Mouse (Mus musculus) forebrain, embryonic 14.5 days (tissue): Measurements from ENCODE around the gene Calml3. TPM values are rescaled to one million over a fixed set of nuclear protein-coding genes. Genes with fewer than 3 reads are reported as not detected.

Source experiments
- ATAC-seq: fragments of 200-750 bp; cut with Nextera tagmentation; 2 replicates; pipeline ENCODE4 v1.8.0; 2017; ENCODE audit warnings: mild to moderate bottlenecking, moderate library complexity
- DNase-seq: peaks from one replicate; pipeline ENCODE4 v3.0.0-alpha.2; 2015; ENCODE audit warnings: low spot score
- H3K27ac ChIP-seq: fragments of 300-500 bp; sonication (generic); 2 replicates; pipeline ENCODE4 v1.5.1; 2014; ENCODE audit warnings: low read depth, mild to moderate bottlenecking, control low read depth, low read length, moderate library complexity
- H3K27me3 ChIP-seq: fragments of 300-500 bp; sonication (generic); replicated peaks from 2 replicates; pipeline ENCODE4 v1.6.1; 2014; ENCODE audit warnings: low read length, control low read depth, mixed read lengths; ENCODE audit not compliant: control insufficient read depth, insufficient read depth
- H3K36me3 ChIP-seq: fragments of 300-500 bp; sonication (generic); 2 replicates; pipeline ENCODE4 v1.6.1; 2014; ENCODE audit warnings: low read length, control low read depth; ENCODE audit not compliant: control insufficient read depth, insufficient read depth
- H3K4me1 ChIP-seq: fragments of 300-500 bp; sonication (generic); 2 replicates; pipeline ENCODE4 v1.6.1; 2014; ENCODE audit warnings: antibody characterized with exemption, low read length, control low read depth; ENCODE audit not compliant: control insufficient read depth, insufficient read depth
- H3K4me2 ChIP-seq: fragments of 300-500 bp; sonication (generic); 2 replicates; pipeline ENCODE4 v1.6.1; 2014; ENCODE audit warnings: mild to moderate bottlenecking, control low read depth, low read length
- H3K4me3 ChIP-seq: fragments of 300-500 bp; sonication (generic); 2 replicates; pipeline ENCODE4 v1.5.1; 2014; ENCODE audit warnings: low read depth, low read length, control low read depth
- H3K9ac ChIP-seq: fragments of 300-500 bp; sonication (generic); 2 replicates; pipeline ENCODE4 v1.6.1; 2014; ENCODE audit warnings: mild to moderate bottlenecking, low read length, control low read depth, moderate library complexity
- H3K9me3 ChIP-seq: fragments of 300-500 bp; sonication (generic); replicated peaks from 2 replicates; pipeline ENCODE4 v1.6.1; 2016; ENCODE audit warnings: low read length, control low read depth, mixed read lengths; ENCODE audit not compliant: control insufficient read depth
- WGBS: fragments of 180-500 bp; shearing (Covaris S2); extraction: QIAGEN DNeasy Blood & Tissue Kit; methylation state at CpG from one replicate; pipeline ENCODE4 v1.1.7; 2014; 5-methylcytosine and 5-hydroxymethylcytosine counted together
- polyA plus RNA-seq: library from polyadenylated mRNA; unstranded; fragments of >200 nt; fragmentation: Nextera tagmentation; extraction: Ambion mirVana; gene quantifications from 2 replicates; pipeline ENCODE4 v1.2.1, GENCODE M21; 2014

The Calml3 gene
- polyA plus RNA-seq, 1 experiment from 2014 or later, result not detected

GRCm38 (mm10) chr13:3822105-3822504 lies 18.0 kb upstream of the Calml3 start:
- ATAC-seq (no peak), DNase-seq (no peak)
- no peak overlapping the region for H3K9ac ChIP-seq
- H3K27me3 ChIP-seq, result no peaks in the 10 kb centered on the region
- H3K27ac ChIP-seq, result no peak overlapping the region
- no peaks in the 10 kb centered on the region for H3K4me1 ChIP-seq
- H3K36me3 ChIP-seq, result no peaks in the 10 kb centered on the region
- H3K4me2 ChIP-seq, result no peak overlapping the region
- H3K9me3 ChIP-seq, result no peaks in the 10 kb centered on the region
- WGBS, result 71% methylated on average over 4 of the region's 4 CpGs
- H3K4me3 ChIP-seq, result no peak overlapping the region

- no peak overlapping the region for H3K4me3 ChIP-seq
Measured at GRCm38 (mm10) chr13:3818740-3819076, 14.6 kb upstream of the Calml3 start.

GRCm38 (mm10) chr13:3818012-3818739 lies 14.1 kb upstream of the Calml3 start:
- ATAC-seq, result no peak
- Histone ChIP-seq H3K4me2 (no peak overlapping the region), H3K36me3 (no peaks in the 10 kb centered on the region), H3K9me3 (no peaks in the 10 kb centered on the region), H3K4me3 (no peak overlapping the region), H3K9ac (no peak overlapping the region), H3K4me1 (no peaks in the 10 kb centered on the region), H3K27me3 (no peaks in the 10 kb centered on the region), H3K27ac (no peak overlapping the region)
- WGBS, result 80% methylated on average over 5 of the region's 5 CpGs
- no peak for DNase-seq

More at GRCm38 (mm10) chr13:3818740-3819076, 14.6 kb upstream of the Calml3 start:
- no peaks in the 10 kb centered on the region for H3K36me3 ChIP-seq
- H3K9ac ChIP-seq, result no peak overlapping the region
- DNase-seq (no peak), ATAC-seq (no peak)
- no peak overlapping the region for H3K27ac ChIP-seq
- H3K4me1 ChIP-seq, result no peaks in the 10 kb centered on the region
- H3K27me3 ChIP-seq, result no peaks in the 10 kb centered on the region
- no peaks in the 10 kb centered on the region for H3K9me3 ChIP-seq
- no peak overlapping the region for H3K4me2 ChIP-seq
- 88% methylated on average over 2 of the region's 2 CpGs for WGBS

GRCm38 (mm10) chr13:3807131-3807827 lies 3.2 kb upstream of the Calml3 start:
- Histone ChIP-seq H3K4me1 (no peaks in the 10 kb centered on the region), H3K27ac (no peak overlapping the region), H3K4me3 (no peak overlapping the region), H3K27me3 (no peaks in the 10 kb centered on the region), H3K36me3 (no peaks in the 10 kb centered on the region), H3K4me2 (no peak overlapping the region), H3K9me3 (no peaks in the 10 kb centered on the region), H3K9ac (no peak overlapping the region)
- DNase-seq (no peak), ATAC-seq (no peak)
- 80% methylated on average over 7 of the region's 7 CpGs for WGBS

GRCm38 (mm10) chr13:3805638-3806037 lies 1.5 kb upstream of the Calml3 start:
- H3K27ac ChIP-seq, result no peak overlapping the region
- H3K4me1 ChIP-seq, result no peaks in the 10 kb centered on the region
- no peak overlapping the region for H3K9ac ChIP-seq
- 89% methylated on average over 5 of the region's 5 CpGs for WGBS
- no peak overlapping the region for H3K4me2 ChIP-seq
- DNase-seq (no peak), ATAC-seq (no peak)
- no peaks in the 10 kb centered on the region for H3K9me3 ChIP-seq
- no peaks in the 10 kb centered on the region for H3K27me3 ChIP-seq
- H3K4me3 ChIP-seq, result no peak overlapping the region
- H3K36me3 ChIP-seq, result no peaks in the 10 kb centered on the region

- 61% methylated on average over 2 of the region's 2 CpGs for WGBS
- Histone ChIP-seq H3K27ac (no peak overlapping the region), H3K9ac (no peak overlapping the region), H3K27me3 (no peaks in the 10 kb centered on the region), H3K9me3 (no peaks in the 10 kb centered on the region), H3K4me3 (no peak overlapping the region), H3K4me2 (no peak overlapping the region), H3K4me1 (no peaks in the 10 kb centered on the region), H3K36me3 (no peaks in the 10 kb centered on the region)
- ATAC-seq (no peak), DNase-seq (no peak)
Measured at GRCm38 (mm10) chr13:3805132-3805531, 1.0 kb upstream of the Calml3 start.

- no peak overlapping the region for H3K4me3 ChIP-seq
- no peaks in the 10 kb centered on the region for H3K36me3 ChIP-seq
- H3K4me1 ChIP-seq, result no peaks in the 10 kb centered on the region
- no peak for DNase-seq
- H3K27ac ChIP-seq, result no peak overlapping the region
- H3K4me2 ChIP-seq, result no peak overlapping the region
- no peak overlapping the region for H3K9ac ChIP-seq
- H3K27me3 ChIP-seq, result no peaks in the 10 kb centered on the region
- no peaks in the 10 kb centered on the region for H3K9me3 ChIP-seq
- WGBS, result 75% methylated on average over 3 of the region's 3 CpGs
- no peak for ATAC-seq
Measured at GRCm38 (mm10) chr13:3799386-3799785, 4.7 kb downstream of the Calml3 start.

- Histone ChIP-seq H3K4me3 (no peak overlapping the region), H3K27ac (no peak overlapping the region), H3K9me3 (no peaks in the 10 kb centered on the region), H3K36me3 (no peaks in the 10 kb centered on the region), H3K27me3 (no peaks in the 10 kb centered on the region), H3K4me2 (no peak overlapping the region), H3K4me1 (no peaks in the 10 kb centered on the region), H3K9ac (no peak overlapping the region)
- DNase-seq (no peak), ATAC-seq (no peak)
Measured at GRCm38 (mm10) chr13:3798751-3799150, 5.4 kb downstream of the Calml3 start.

GRCm38 (mm10) chr13:3796649-3797048 lies 7.5 kb downstream of the Calml3 start:
- no peaks in the 10 kb centered on the region for H3K4me1 ChIP-seq
- H3K9me3 ChIP-seq, result no peaks in the 10 kb centered on the region
- H3K4me2 ChIP-seq, result no peak overlapping the region
- H3K36me3 ChIP-seq, result no peaks in the 10 kb centered on the region
- 93% methylated on average over 4 of the region's 4 CpGs for WGBS
- DNase-seq, result no peak
- no peaks in the 10 kb centered on the region for H3K27me3 ChIP-seq
- no peak overlapping the region for H3K9ac ChIP-seq
- H3K4me3 ChIP-seq, result no peak overlapping the region
- no peak for ATAC-seq
- H3K27ac ChIP-seq, result no peak overlapping the region
